Mouse (Mus musculus): ENCODE data around the gene Dbndd1. TPM values are rescaled to one million over a fixed set of nuclear protein-coding genes. Genes with fewer than 3 reads are reported as not detected.
"Not testable (repeated sequence)": the region's sequence is repeated elsewhere in the genome, so short reads cannot be mapped to it uniquely, and the experiment has no call there.

Dbndd1 gene
- total RNA-seq (2022) = 10 to 100 TPM in 3 of 4 experiments, 1 to 10 TPM in 1; 8.4 to 14.1 (median 11.5) TPM

- DNase-seq (ENCODE audit: low spot score in 2 of 2) = no peak
Observed at GRCm38 (mm10) chr8:123514781-123515539, at the start of gene Dbndd1. Gene Dbndd1 (minus strand): TSS chr8:123515463.

DNA sequence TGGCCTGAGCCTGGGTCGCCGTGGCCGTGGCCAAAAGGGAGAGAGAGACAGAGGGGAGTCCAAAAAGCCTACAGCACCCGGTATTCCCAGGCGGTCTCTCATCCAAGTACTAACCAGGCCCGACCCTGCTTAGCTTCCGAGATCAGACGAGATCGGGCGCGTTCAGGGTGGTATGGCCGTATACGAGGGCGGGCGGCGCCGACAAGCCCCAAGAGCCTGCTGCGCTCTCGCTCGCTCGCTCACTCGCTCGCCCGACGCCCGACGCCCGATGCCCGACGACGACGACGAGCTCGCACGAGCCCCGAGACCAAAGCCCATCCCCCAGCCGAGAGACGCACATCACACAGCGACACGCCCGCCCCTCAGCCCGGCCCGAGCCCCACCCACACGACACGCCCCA is 49.0 kb upstream of the Dbndd1 start:
- not testable (repeated sequence) for DNase-seq (ENCODE audit: low spot score in 2 of 2)

GRCm38 (mm10) chr8:123537641-123538040 is 22.4 kb upstream of the Dbndd1 start:
- peak; percentile 28 to 32 for DNase-seq (ENCODE audit: low spot score in 2 of 2)

DNA sequence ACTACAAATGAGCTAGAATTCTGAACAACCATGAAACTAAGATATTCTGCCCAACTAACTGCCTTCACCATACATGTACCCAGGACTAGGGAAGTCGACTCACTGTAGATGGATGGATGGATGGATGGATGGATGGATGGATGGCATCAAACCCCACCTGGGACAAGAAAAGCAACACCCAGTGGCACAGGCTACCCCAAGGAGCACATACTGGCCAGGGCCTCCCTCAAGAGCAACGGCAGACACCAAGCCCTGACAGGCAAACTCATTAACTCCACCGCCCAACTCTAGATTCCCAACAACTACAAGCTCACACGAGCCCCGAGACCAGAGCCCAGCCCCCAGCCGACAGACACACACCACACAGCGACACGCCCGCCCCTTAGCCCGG is 21.7 kb upstream of the Dbndd1 start:
- DNase-seq (ENCODE audit: low spot score in 2 of 2) = peak in 1 of 2 experiments; percentile 0

DNA sequence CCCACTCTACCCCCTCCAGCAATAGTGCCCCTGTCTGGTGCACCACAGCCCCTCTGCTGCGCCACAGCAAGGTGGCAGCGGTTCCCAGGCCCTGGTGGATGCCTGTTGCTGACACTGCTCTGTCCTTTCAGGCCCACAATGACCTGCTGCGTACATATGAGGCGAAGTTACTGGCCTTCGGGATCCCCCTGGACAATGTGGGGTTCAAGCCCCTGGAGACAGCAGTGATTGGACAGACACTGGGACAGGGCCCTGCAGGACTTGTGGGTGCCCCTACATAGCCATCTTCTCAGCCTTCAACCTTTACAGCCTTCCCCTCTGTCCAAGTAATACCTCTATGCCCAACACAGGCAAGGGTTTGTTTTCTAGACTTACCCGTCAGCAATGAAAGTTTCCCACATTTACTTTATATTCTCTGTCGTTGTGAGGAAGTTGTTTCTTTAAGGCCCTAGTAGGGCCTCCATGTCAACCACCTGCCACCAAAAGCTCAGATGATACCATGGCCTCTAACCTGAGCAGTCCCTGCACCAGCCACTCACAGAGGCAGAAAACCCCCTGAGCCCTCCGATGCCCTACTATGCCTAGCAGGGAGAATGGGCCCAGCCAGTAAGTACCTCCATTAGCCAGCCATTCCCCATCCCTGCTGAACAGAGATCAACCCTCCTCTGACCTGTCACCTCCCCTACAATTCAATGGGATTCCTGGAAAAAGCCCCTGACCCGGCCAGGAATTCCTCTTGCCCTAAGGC is 21.2 kb upstream of the Dbndd1 start:
- DNase-seq (ENCODE audit: low spot score in 2 of 2) = peak in 1 of 2 experiments; percentile 5

- peak in 1 of 2 experiments; percentile 52 for DNase-seq (ENCODE audit: low spot score in 2 of 2)
Observed at GRCm38 (mm10) chr8:123527720-123528489, 12.6 kb upstream of the Dbndd1 start.

GRCm38 (mm10) chr8:123520048-123520447 is 4.8 kb upstream of the Dbndd1 start:
- DNase-seq (ENCODE audit: low spot score in 2 of 2) = not testable (repeated sequence)

DNA sequence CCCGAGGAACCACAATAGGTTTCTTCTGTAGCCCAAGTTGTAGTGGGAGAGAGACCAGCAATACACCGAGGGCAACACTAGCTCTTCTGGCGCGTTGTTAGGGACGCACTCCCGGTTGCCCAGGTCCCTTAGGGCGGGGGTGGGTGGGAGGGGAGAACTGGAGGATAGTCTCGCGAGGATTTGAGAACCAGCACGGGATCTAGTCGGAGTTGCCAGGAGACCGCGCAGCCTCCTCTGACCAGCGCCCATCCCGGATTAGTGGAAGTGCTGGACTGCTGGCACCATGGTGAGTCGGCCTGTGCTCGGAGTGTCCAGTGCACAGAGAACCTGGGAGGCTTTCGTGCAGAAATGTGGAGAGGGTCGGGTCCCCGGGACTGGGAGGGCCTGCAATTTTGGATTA is 3.4 kb upstream of the Dbndd1 start, which contains the start of gene Gas8:
TSS of gene Gas8 (plus strand) at position 168 of the 400 bp plus-strand sequence.
- DNase-seq (ENCODE audit: low spot score in 2 of 2) = peak; percentile 87 to 89

DNA sequence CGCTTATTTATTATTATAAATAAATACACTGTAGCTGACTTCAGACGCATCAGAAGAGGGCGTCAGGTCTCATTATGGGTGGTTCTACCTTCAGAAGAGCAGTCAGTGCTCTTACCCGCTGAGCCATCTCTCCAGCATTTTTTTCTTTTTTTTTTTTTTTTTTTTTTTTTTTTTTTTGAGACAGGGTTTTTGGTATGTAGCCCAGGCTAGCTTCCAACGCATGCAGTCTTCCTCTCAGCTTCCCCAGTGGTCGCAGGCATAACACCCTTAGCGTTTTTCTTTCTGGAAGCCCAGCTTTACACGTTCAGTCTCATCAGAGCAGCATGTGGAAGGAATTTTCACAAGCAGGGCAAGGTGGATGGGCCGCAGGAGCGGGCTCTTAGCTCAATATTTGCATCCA is 2.9 kb upstream of the Dbndd1 start:
- DNase-seq (ENCODE audit: low spot score in 2 of 2) = no peak

GRCm38 (mm10) chr8:123516596-123516995 is 1.3 kb upstream of the Dbndd1 start:
- no peak for DNase-seq (ENCODE audit: low spot score in 2 of 2)

DNA sequence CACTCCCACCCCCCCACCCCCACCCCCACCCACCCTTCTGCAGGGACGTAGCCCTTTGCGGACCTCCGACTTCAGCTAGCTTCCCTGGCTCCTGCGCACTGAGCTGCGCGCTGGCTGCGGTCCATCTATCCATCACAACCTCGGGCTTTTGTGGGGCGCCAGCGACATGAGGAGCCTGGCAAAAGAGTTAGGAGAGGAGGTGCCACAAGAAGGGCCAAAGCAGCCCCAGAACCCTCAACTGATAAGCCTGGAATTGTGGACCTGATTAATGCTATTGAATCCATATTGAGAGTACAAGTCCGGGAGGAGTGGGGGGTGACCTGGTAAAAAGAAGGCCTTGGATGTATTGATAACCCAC is 256 bp upstream of the Dbndd1 start:
- DNase-seq (ENCODE audit: low spot score in 2 of 2) = no peak

GRCm38 (mm10) chr8:123514136-123514535 is 1.1 kb downstream of the Dbndd1 start:
- no peak for DNase-seq (ENCODE audit: low spot score in 2 of 2)

- no peak for DNase-seq (ENCODE audit: low spot score in 2 of 2)
Observed at GRCm38 (mm10) chr8:123510819-123511218, 4.4 kb downstream of the Dbndd1 start.

- DNase-seq (ENCODE audit: low spot score in 2 of 2) = no peak
Observed at GRCm38 (mm10) chr8:123507153-123507552, 8.1 kb downstream of the Dbndd1 start.

DNA sequence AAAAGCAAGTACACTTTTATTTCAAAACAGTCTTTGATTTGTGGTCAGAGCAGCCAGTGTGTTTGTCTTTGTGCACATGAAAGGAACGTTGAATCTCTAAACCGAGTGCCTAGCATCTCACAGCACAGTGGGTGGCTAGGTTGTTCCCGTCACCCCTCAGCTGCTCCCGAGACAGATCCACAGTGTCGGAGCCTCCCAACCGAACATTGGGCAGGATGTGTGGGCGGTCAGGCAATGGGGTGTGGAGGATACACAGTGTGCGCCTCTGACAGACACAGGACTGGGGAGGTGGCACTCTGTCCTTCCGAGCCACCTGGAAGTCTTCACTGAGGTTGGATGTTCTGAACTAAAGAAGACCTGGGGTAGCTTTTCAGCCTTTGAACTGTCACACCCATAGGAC is 9.6 kb downstream of the Dbndd1 start:
- no peak for DNase-seq (ENCODE audit: low spot score in 2 of 2)

DNA sequence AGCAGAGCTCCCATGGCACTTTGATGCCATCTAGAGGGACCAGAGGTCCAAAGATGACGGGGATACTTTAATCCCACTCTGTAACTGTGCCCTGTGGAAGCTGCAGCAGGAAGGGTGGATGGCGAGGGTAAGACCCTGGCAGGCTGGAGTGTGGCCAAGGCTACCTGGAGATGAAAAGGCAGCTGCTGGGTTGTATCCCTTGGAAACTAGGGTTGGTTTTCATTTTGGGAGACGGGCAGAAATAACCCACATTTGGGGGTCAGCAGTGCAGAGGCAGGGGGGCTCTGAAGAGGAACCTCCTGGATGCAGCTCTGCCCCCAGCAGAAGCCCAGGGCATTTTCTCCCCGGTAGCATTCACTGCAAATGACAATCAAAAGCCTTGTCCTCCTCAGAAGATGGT is 10.0 kb downstream of the Dbndd1 start:
- DNase-seq (ENCODE audit: low spot score in 2 of 2) = no peak

DNA sequence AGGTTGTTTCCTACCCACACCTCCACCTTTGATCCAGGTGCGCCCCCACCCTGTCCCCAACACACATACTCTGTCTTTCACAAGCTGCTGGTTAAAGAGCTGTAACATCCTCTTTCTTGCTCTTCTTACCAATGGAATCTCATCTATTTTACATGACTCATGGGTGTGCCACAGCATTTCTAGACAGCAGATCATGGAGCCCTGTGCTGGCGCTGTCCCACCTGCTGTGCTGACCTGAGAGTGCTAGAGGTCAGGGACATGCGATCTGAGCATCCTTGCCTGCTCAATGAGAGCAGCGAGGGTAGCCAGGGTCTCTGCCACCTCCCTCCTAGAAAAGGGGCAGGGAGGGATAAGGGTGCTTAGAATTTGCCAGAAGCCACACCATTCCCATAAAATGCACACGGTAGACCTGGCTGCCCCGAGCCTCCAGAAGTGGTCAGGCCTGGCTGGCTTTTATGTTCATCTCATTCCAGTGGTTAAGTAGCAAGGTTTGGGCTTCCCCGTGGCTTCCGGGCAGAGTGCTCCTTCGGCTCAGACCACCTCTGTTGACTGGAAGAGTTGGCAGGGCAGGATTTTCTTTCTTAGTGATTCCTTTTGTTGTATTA is 10.6 kb downstream of the Dbndd1 start:
- no peak for DNase-seq (ENCODE audit: low spot score in 2 of 2)

GRCm38 (mm10) chr8:123503801-123504467 is 11.3 kb downstream of the Dbndd1 start:
- DNase-seq (ENCODE audit: low spot score in 2 of 2) = no peak

DNA sequence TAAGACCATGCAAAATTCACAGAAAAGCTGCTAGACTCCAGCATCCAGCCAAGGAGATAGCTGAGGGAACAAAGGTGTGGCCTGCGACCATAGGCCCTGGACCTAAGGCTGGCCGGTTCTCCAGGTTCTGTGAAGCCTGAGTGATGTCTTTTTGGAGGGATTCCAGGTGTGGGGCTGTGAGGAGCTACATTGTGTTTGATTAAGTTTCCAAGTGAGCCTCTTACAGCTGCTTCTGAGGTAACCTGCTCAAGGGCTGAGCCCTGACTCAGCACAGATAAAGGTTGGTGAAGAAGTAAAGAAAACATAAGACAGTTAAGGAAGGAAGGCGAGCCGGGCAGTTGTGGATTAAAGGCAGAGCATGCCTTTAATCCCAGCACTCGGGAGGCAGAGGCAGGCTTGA is 13.1 kb downstream of the Dbndd1 start:
- DNase-seq (ENCODE audit: low spot score in 2 of 2) = no peak

GRCm38 (mm10) chr8:123499556-123499955 is 15.7 kb downstream of the Dbndd1 start:
- no peak for DNase-seq (ENCODE audit: low spot score in 2 of 2)

DNA sequence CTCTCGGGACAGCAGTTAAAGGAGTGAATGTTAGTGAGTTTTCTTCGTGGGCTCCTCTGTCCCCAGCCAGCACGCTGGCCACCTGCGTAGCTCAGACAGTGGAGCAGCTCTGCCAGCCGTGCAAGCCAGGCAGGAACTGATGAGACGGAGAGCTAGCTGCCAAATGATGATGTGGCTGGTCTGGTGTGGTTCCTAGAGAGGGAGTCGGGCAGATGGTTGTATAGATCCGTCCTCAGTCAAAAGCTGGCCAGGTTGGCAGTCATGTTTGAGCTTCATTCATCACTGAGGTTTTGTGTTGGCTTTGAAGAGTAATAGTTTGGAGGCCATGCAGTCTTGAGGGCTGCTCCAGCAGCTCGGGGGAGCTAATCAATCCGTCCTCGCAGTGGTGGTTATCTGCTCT is 16.3 kb downstream of the Dbndd1 start:
- peak; percentile 54 to 59 for DNase-seq (ENCODE audit: low spot score in 2 of 2)

Measured in layer of hippocampus, adult 8-10 months (tissue).